Mouse (Mus musculus) kidney, adult 11 months (tissue): ENCODE measurements around the gene Hist3h2a.

ENCODE experiments used
- DNase-seq: peaks from one replicate; pipeline ENCODE4 v3.0.0; 2022

The Hist3h2a gene

GRCm38 (mm10) chr11:58995061-58995806, 40.7 kb downstream of the Hist3h2a start:
- no peak for DNase-seq

GRCm38 (mm10) chr11:58995807-58996370, 41.4 kb downstream of the Hist3h2a start:
- no peak for DNase-seq

DNA sequence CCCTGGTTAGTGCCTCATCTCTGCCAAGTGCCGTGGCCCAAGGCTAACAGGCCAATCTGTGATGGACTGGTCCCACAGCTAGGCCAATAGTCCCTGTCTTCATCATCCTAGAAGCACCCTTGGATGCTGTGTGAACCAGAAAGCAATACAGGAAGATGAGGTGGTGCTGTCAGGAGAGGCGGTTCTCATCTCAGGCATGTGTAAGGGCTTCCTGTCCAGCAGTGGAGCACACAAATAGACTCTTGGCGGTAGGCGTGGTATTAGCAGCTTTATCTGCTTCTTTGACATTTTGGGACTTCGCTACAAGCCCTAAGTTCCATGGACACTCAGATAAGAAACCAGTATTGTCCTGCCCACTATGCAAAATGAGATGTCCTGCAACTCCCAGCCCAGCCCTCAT, 43.1 kb downstream of the Hist3h2a start:
- DNase-seq: no peak

DNA sequence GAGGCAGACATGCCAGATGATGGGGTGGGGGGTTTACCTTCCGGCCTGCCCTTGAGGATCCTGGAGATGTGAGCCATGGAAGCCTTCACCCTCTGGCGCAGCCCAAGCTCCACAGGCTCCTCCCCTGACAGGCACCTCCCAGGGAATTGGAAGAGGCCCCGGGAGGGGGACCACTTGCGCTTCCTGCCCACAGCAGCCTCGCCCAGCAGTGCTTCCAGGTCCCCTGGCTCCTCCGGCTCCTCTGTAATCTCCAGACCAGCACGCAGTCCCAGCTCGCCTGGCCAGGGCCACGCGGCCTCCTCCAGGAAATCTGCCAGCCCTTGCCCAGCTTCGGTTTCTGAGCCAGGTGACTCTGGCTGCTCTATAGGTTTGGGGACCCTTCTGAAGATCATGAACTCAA, 44.7 kb downstream of the Hist3h2a start:
- no peak for DNase-seq

- DNase-seq: no peak
Observed at GRCm38 (mm10) chr11:58999830-59000229, 45.3 kb downstream of the Hist3h2a start.

DNA sequence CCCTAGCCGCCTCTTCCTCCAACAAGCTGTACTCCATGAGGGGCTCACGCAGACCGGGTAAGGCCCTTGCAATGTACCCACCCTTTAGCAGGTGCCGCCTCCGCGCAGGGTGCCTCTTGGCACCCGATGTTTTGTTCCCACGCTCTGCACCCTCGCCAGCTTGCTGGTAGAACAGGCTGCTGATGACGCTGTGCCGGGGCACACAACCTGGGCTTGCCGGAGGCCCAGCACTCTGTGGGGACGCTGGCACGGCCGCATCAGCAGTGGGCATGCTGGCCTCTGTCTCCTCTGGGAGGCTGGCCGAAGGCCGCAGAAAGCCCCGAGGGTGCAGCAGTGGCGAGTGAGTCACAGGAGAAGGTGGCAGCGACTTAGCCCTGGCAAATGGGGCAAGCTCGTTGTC, 46.1 kb downstream of the Hist3h2a start:
- DNase-seq: no peak

DNA sequence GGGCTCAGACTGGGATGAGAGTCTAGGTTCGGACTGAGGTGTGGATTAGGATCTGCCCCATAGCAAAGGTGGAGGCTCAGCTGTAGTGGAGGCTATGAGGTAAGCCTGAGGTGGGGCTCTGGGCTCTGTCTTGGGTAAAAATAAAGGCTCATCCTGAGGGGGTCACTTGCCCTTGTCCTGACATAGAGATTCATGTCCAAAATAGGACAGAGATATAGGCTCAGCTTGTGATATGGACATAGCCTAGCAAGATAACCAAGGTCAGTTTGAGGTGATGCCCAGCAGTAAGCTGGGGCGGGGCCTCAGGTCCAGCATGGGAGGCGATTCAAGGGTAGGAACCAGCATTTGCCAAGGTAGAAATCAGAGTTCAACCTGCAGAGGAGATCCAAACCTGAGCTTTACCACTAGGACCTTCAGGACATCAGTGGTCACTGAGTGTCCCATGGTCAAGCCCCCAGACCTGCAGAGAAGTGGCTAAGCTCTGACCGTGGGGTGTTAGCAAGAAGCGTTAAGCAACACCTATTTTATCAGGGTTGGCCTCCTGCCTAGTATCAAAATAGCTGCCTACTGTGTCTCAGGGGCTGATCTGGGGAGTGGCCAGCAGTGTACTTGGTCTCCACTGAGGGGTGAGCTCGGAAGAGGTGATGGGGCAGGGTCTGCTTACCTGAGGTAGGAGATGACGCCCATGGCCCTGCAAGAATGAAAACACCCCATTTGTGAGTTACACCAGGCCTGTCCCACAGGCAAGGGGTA, 48.0 kb downstream of the Hist3h2a start:
- DNase-seq: no peak
